Mouse (Mus musculus) midbrain, embryonic 16.5 days (tissue): ENCODE measurements around the gene Fam19a3. TPM values are rescaled to one million over a fixed set of nuclear protein-coding genes. Genes with fewer than 3 reads are reported as not detected.
"Not testable (repeated sequence)": the region's sequence is repeated elsewhere in the genome, so short reads cannot be mapped to it uniquely, and the experiment has no call there.

Experiments used
- ATAC-seq: fragments of 200-750 bp; cut with Nextera tagmentation; 2 replicates; pipeline ENCODE4 v1.8.0; 2017; ENCODE audit warnings: moderate TSS enrichment
- H3K27ac ChIP-seq: fragments of 300-500 bp; sonication (generic); 2 replicates; pipeline ENCODE4 v1.5.1; 2014; ENCODE audit warnings: mild to moderate bottlenecking, low read length, mixed read lengths
- H3K27me3 ChIP-seq: fragments of 300-500 bp; sonication (generic); 2 replicates; pipeline ENCODE4 v1.6.1; 2014; ENCODE audit warnings: low read depth, low read length, mixed read lengths; ENCODE audit not compliant: control insufficient read depth, insufficient read depth
- H3K36me3 ChIP-seq: fragments of 300-500 bp; sonication (generic); 2 replicates; pipeline ENCODE4 v1.6.1; 2014; ENCODE audit warnings: mild to moderate bottlenecking, low read length, moderate library complexity, mixed read lengths; ENCODE audit not compliant: control insufficient read depth, insufficient read depth
- H3K4me1 ChIP-seq: fragments of 300-500 bp; sonication (generic); 2 replicates; pipeline ENCODE4 v1.6.1; 2014; ENCODE audit warnings: mild to moderate bottlenecking, low read length, mixed read lengths; ENCODE audit not compliant: control insufficient read depth, insufficient read depth
- H3K4me2 ChIP-seq: fragments of 300-500 bp; sonication (generic); 2 replicates; pipeline ENCODE4 v1.6.1; 2014; ENCODE audit warnings: mild to moderate bottlenecking, low read length, mixed read lengths
- H3K4me3 ChIP-seq: fragments of 300-500 bp; sonication (generic); 2 replicates; pipeline ENCODE4 v1.5.1; 2014; ENCODE audit warnings: low read depth, mild to moderate bottlenecking, low read length, moderate library complexity, mixed read lengths
- H3K9ac ChIP-seq: fragments of 300-500 bp; sonication (generic); 2 replicates; pipeline ENCODE4 v1.6.1; 2014; ENCODE audit warnings: low read depth, low read length, mixed read lengths
- H3K9me3 ChIP-seq: fragments of 300-500 bp; sonication (generic); replicated peaks from 2 replicates; pipeline ENCODE4 v1.6.1; 2014; ENCODE audit warnings: mild to moderate bottlenecking, low read length, mixed read lengths; ENCODE audit not compliant: control insufficient read depth, poor library complexity, severe bottlenecking
- WGBS: fragments of 180-500 bp; shearing (Covaris S2); extraction: QIAGEN DNeasy Blood & Tissue Kit; methylation state at CpG from one replicate; pipeline ENCODE4 v1.1.7; 2014; 5-methylcytosine and 5-hydroxymethylcytosine counted together
- polyA plus RNA-seq: library from polyadenylated mRNA; unstranded; fragments of >200 nt; fragmentation: Nextera tagmentation; extraction: Ambion mirVana; gene quantifications from 2 replicates; pipeline ENCODE4 v1.2.1, GENCODE M21; 2015

The Fam19a3 gene
- polyA plus RNA-seq, 1 experiment from 2014 or later: not detected

DNA sequence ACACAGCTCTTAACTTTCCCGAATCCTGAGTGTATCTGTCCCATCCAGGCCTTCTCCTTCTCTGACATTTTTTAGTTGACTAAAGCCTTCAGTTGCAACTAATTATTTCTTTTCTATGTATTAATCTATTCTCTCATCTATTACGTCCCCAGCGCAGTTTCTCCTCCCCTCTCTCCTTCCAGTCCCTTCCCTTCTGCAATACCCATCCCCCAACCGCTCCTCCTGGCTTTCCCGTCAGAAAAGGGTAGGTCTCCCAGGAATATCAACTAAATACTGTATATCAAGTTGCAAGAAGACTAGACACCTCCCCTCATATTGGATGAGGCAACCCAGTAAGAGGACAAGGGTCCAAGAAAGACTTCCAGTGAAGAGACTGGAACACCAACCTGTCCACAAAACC, 22.8 kb downstream of the Fam19a3 start:
- H3K9ac ChIP-seq: peak overlapping the region; percentile 61; the same call in 1 of the 2 replicates
- ATAC-seq: 0 out of 2 replicates have a peak, but pooled peaks have one; percentile 18
- 3% methylated on average over 5 of the region's 5 CpGs for WGBS
- H3K9me3 ChIP-seq: no peaks in the 10 kb centered on the region
- peak overlapping the region; percentile 63 for H3K4me2 ChIP-seq
- peaks cover 2% of the 10 kb centered on the region; the same call in 1 of the 2 replicates for H3K27me3 ChIP-seq
- peak overlapping the region; percentile 36 for H3K4me3 ChIP-seq
- peaks cover 6% of the 10 kb centered on the region; the same call in 1 of the 2 replicates for H3K4me1 ChIP-seq
- no peak overlapping the region for H3K27ac ChIP-seq
- H3K36me3 ChIP-seq: no peaks in the 10 kb centered on the region

DNA sequence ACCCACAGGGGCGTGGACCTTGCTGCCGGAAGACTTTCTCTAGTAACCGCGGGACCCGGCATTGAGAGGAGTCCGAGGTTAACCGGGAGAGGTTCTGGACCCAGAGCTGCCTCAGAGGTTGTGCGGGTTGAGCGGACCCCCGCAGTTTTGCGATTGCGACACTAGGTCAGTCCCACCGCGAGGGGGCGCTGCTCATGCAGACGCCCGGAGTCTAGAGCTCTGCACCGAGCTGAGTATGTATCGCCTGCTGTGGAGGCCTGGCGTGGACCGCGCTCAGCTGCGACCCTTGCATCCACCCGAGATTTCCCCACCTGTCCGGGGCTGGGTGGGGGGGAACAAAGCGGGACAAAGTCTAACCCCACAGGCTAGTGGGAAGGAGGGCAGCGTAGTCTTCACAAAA, 23.2 kb downstream of the Fam19a3 start:
- peak overlapping the region; percentile 36 for H3K4me3 ChIP-seq
- 1% methylated on average over 27 of the region's 27 CpGs for WGBS
- peaks cover 2% of the 10 kb centered on the region; the same call in 1 of the 2 replicates for H3K27me3 ChIP-seq
- H3K27ac ChIP-seq: no peak overlapping the region
- peak overlapping the region; percentile 63 for H3K4me2 ChIP-seq
- no peaks in the 10 kb centered on the region for H3K9me3 ChIP-seq
- no peaks in the 10 kb centered on the region for H3K36me3 ChIP-seq
- peak; percentile 83 for ATAC-seq
- peaks cover 6% of the 10 kb centered on the region; the same call in 1 of the 2 replicates for H3K4me1 ChIP-seq
- H3K9ac ChIP-seq: peak overlapping the region; percentile 61

DNA sequence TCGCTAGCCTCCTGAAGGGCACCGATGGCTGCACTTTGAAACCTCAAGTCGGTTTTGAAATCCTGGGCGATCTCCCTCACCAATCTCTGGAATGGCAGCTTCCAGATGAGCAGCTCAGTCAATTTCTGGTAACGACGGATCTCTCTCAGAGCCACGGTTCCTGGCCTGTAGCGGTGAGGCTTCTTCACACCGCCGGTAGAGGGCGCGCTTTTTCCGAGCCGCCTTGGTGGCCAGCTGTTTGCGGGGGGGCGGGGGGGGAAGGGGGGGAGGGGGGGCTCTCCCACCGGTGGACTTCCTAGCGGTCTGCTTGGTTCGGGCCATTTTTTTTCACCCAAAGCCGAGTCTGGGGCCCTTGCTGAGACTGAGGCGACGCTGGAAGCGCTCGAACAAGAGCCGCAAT, 28.8 kb downstream of the Fam19a3 start:
- not testable (repeated sequence) for H3K4me3 ChIP-seq, H3K27me3 ChIP-seq, H3K4me1 ChIP-seq, H3K9ac ChIP-seq, ATAC-seq, H3K9me3 ChIP-seq, H3K36me3 ChIP-seq, H3K4me2 ChIP-seq, H3K27ac ChIP-seq
- 17% methylated on average over 17 of the region's 25 CpGs for WGBS

DNA sequence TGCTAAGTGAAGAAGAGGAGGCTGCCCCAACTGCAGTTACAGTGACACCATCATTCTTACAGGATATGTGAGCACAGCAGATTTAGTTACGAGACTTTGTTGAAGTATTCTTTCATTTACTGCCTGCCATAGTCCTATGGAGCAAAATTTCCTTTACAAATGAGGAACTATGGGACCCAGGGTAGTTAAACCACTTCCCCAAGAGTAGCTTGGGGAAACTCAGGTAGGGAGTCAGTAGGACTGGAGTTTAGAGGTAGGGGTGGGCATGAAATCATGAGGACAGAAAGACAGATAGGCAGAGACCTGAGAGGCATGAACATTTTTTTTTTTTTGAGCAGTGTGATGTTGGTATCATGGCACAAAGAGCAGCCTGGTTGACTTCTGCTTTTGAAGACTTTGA, 37.8 kb downstream of the Fam19a3 start:
- WGBS: 83% methylated on average over 1 of the region's 1 CpGs
- Histone ChIP-seq H3K4me2 (no peak overlapping the region), H3K4me3 (no peak overlapping the region), H3K27ac (no peak overlapping the region), H3K4me1 (no peaks in the 10 kb centered on the region), H3K27me3 (no peaks in the 10 kb centered on the region), H3K9me3 (no peaks in the 10 kb centered on the region), H3K36me3 (no peaks in the 10 kb centered on the region), H3K9ac (no peak overlapping the region)
- ATAC-seq: no peak

DNA sequence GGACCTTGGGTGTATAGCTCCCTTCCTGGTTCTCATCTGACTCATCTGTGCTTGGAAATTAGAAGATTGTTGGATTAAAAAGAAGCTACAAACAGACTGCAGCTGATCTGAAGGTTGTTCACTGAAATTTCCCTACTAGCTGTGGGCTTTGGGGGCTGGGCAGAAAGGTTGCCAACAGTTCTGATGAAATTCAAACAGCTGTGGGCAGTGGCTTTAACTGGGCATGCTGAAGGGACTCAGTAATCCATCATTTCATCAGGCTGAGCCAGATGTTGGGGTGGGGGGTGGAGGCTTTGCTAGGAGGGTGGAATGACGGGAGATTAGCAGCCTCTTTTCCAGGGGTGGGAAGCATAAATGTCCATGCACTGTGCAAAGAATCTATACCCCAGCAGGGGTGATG, 38.5 kb downstream of the Fam19a3 start:
- Histone ChIP-seq H3K4me3 (no peak overlapping the region), H3K27me3 (no peaks in the 10 kb centered on the region)
- WGBS: 40% methylated on average over 1 of the region's 1 CpGs

DNA sequence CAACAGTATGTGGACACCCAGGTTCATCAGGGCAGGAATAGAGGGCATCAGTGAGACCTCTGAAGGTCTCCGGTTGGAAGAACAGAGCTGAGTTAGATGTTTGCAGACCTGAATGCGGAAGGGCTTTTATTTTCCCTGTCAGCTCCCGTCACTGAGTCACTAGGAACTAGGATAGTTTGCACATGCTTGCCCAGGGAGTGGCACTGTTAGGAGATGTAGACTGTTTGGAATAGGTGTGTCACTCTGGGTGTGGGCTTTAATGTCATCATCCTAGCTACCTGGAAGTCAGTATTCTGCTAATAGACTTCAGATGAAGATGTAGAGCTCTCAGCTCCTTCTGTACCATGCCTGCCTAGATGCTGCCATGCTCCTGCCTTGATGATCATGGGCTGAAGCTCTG, 39.7 kb downstream of the Fam19a3 start:
- Histone ChIP-seq H3K27me3 (no peaks in the 10 kb centered on the region), H3K9me3 (no peaks in the 10 kb centered on the region), H3K27ac (no peak overlapping the region), H3K4me3 (no peak overlapping the region), H3K9ac (no peak overlapping the region), H3K4me1 (no peaks in the 10 kb centered on the region), H3K4me2 (no peak overlapping the region), H3K36me3 (no peaks in the 10 kb centered on the region)
- WGBS: 97% methylated on average over 3 of the region's 3 CpGs
- ATAC-seq: no peak

More for the DNA sequence above, 38.5 kb downstream of the Fam19a3 start:
- Histone ChIP-seq H3K9me3 (no peaks in the 10 kb centered on the region), H3K4me2 (no peak overlapping the region), H3K27ac (no peak overlapping the region), H3K9ac (no peak overlapping the region), H3K4me1 (no peaks in the 10 kb centered on the region), H3K36me3 (no peaks in the 10 kb centered on the region)
- ATAC-seq: no peak

DNA sequence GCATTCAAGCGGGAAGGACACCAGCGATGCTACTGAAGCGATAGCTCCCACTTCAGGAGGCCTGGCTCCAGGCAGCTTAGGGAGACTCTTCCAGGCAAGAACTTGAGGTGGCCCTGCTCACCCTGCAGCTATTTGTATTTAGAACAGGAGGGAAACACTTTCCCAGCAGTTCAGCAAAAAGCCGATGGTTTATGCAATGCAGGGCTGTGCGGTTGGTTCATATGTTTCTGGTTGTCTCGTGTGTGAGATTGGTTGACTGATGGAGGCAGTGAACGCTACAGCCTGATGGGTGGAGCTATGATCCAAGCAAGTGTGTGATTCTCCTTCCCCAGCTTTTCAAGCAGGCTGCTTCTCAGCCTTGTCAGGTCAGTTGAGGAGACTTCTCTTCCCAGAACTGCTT, 47.0 kb downstream of the Fam19a3 start:
- 60% methylated on average over 7 of the region's 7 CpGs for WGBS
- no peak overlapping the region for H3K4me2 ChIP-seq
- ATAC-seq: no peak
- H3K4me1 ChIP-seq: no peaks in the 10 kb centered on the region
- no peak overlapping the region for H3K9ac ChIP-seq
- no peaks in the 10 kb centered on the region for H3K27me3 ChIP-seq
- no peak overlapping the region for H3K27ac ChIP-seq
- H3K9me3 ChIP-seq: no peaks in the 10 kb centered on the region
- no peaks in the 10 kb centered on the region for H3K36me3 ChIP-seq
- H3K4me3 ChIP-seq: no peak overlapping the region

DNA sequence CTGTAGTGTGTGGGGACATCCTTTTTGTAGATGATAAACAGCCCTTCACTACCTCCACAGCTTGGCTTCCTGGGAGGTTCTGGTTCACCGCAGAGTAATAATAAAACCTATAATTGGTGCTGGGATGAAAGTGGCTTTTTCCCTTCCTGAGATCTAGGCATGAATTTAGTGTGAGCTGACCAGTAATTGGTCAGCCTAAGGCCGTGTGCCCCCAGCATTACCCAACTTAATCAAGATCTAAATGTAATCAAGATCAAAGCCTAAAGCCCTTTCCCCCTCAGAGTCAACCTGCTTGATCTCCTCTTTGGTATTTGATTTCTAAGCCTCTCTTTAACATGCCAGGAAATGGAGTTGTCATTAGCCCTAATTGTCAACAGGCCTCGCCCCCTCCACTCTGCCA, 48.7 kb downstream of the Fam19a3 start:
- no peaks in the 10 kb centered on the region for H3K36me3 ChIP-seq
- WGBS: 55% methylated on average over 3 of the region's 3 CpGs
- no peak for ATAC-seq
- H3K4me1 ChIP-seq: no peaks in the 10 kb centered on the region
- no peaks in the 10 kb centered on the region for H3K27me3 ChIP-seq
- H3K4me2 ChIP-seq: no peak overlapping the region
- no peak overlapping the region for H3K4me3 ChIP-seq
- H3K27ac ChIP-seq: no peak overlapping the region
- H3K9ac ChIP-seq: no peak overlapping the region
- H3K9me3 ChIP-seq: no peaks in the 10 kb centered on the region

DNA sequence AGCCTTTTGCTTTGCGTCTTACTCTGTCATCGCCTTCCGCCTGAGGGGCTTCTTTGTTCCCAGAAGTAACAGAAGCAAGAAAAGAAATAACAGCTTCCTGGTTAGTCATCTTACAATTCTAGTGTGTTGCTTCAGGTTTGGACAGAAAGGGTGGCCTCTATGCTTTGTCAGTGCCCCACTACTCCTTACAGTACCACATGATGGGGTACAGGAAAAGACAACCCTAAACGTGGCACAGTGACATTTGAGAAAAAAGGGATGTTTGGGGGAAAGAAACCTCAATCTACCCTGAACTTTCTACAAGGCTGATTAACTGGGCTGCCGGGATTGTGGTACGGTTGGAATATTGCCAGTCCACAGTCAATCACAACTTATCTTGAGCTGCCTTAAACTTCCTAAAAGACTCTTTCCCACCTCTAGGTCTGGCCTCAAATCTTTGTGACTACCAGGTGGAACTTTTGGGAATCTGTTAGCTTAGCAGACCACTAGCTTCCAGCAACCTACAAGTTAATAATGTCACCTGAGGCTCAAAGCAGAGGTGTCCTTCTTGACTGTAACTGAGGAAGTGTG, 52.3 kb downstream of the Fam19a3 start:
- Histone ChIP-seq H3K4me1 (no peaks in the 10 kb centered on the region), H3K36me3 (no peaks in the 10 kb centered on the region), H3K9me3 (no peaks in the 10 kb centered on the region), H3K27ac (no peak overlapping the region), H3K9ac (no peak overlapping the region), H3K27me3 (no peaks in the 10 kb centered on the region), H3K4me3 (no peak overlapping the region), H3K4me2 (no peak overlapping the region)
- WGBS: 81% methylated on average over 6 of the region's 6 CpGs
- no peak for ATAC-seq
